In the genomic region with DNA sequence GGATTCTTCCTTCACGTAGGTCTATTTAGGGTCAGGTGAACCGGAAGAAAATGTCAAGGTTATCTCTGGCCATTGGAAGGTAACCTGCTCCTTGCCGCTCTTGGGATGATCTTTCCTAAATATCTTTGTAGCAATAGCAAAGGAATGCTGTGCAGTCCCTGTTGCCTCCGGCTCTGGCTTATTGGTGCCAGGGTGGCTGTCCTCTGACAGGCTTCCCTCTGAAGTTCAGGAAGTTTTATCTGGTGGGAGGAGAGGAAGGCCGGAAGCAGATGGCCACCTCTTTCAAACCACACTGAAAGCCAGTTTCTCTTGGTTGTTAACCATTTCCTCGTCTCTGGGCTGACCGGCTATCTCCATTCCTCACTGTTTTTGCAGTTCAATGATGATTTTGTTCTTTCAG, we compare ENCODE assay signal across 12 mouse cellular contexts. TPM values are rescaled to one million over a fixed set of nuclear protein-coding genes. Genes with fewer than 3 reads are reported as not detected.
DNase-seq lines count a peak whose midpoint lies in the region; ATAC-seq and TF ChIP-seq lines count a peak whose summit lies in the region.
"Had no signal": no experiment of that assay in that cellular context is flagged by ENCODE, and none has a peak within 500 bp of the region (broad histone marks: within the 10 kb centered on the region; RNA-seq: fewer than 3 reads in every experiment).

No protein-coding gene starts in this region.

- peak overlapping the region; percentile 27; the same call in 1 of the 2 replicates for H3K4me2 ChIP-seq in heart, postnatal 0 days (ENCODE audit: low read depth, low read length)
- H3K4me2 ChIP-seq in liver, embryonic 14.5 days (ENCODE audit: low read depth): peak overlapping the region; percentile 41
- H3K4me2 ChIP-seq in stomach, embryonic 16.5 days (ENCODE audit: low read depth, low read length): 0 out of 2 replicates have a peak overlapping the region, but pooled peaks have one; percentile 20
- H3K4me2 ChIP-seq: embryonic facial prominence, embryonic 15.5 days had no signal

- no peak for TF ChIP-seq POLR2A in liver, adult 2 months (IDR thresholded peaks at IDR 0.05; ENCODE audit: extremely low read depth, insufficient read depth, low read length)

- H3K9ac ChIP-seq in liver, adult 2 months (ENCODE audit: low read depth, low read length): no peak overlapping the region
- H3K9ac ChIP-seq in heart, postnatal 0 days (replicated peaks; ENCODE audit: low read depth, low read length): no peak overlapping the region
- no peak overlapping the region for H3K9ac ChIP-seq in liver, embryonic 14.5 days (replicated peaks)
- H3K9ac ChIP-seq in stomach, embryonic 16.5 days (ENCODE audit: low read length): no peak overlapping the region
- H3K9ac ChIP-seq: embryonic facial prominence, embryonic 15.5 days had no signal

- no peaks in the 10 kb centered on the region for H3K36me3 ChIP-seq in liver, adult 2 months (ENCODE audit: control insufficient read depth, insufficient read depth, low read length)
- no peaks in the 10 kb centered on the region for H3K36me3 ChIP-seq in heart, postnatal 0 days (replicated peaks; ENCODE audit: control insufficient read depth, insufficient read depth, low read length)
- no peaks in the 10 kb centered on the region for H3K36me3 ChIP-seq in liver, embryonic 14.5 days (replicated peaks; ENCODE audit: control insufficient read depth, insufficient read depth, low read depth)
- no peaks in the 10 kb centered on the region for H3K36me3 ChIP-seq in stomach, embryonic 16.5 days (ENCODE audit: control insufficient read depth, insufficient read depth, low read length)
- H3K36me3 ChIP-seq in hindbrain, embryonic 10.5 days: no peaks in the 10 kb centered on the region
- H3K36me3 ChIP-seq: embryonic facial prominence, embryonic 15.5 days; G1E had no signal

- H3K9me3 ChIP-seq in heart, postnatal 0 days (replicated peaks; ENCODE audit: control insufficient read depth, low read length): no peaks in the 10 kb centered on the region
- no peaks in the 10 kb centered on the region; the same call in 1 of the 2 replicates for H3K9me3 ChIP-seq in liver, embryonic 14.5 days (ENCODE audit: control insufficient read depth, low read length)
- no peaks in the 10 kb centered on the region for H3K9me3 ChIP-seq in stomach, embryonic 16.5 days (replicated peaks; ENCODE audit: control insufficient read depth, low read length)
- H3K9me3 ChIP-seq in hindbrain, embryonic 10.5 days: 0 out of 2 replicates have a peak, but pooled peaks cover 3% of the 10 kb centered on the region
- H3K9me3 ChIP-seq: embryonic facial prominence, embryonic 15.5 days had no signal

- H3K27me3 ChIP-seq in liver, adult 2 months (ENCODE audit: control insufficient read depth, insufficient read depth, low read length): no peaks in the 10 kb centered on the region
- H3K27me3 ChIP-seq in heart, postnatal 0 days (ENCODE audit: control insufficient read depth, insufficient read depth, low read length): no peaks in the 10 kb centered on the region
- H3K27me3 ChIP-seq in liver, embryonic 14.5 days (ENCODE audit: control insufficient read depth, insufficient read depth, low read length): no peaks in the 10 kb centered on the region
- no peaks in the 10 kb centered on the region for H3K27me3 ChIP-seq in stomach, embryonic 16.5 days (ENCODE audit: control insufficient read depth, insufficient read depth, low read length)
- H3K27me3 ChIP-seq in hindbrain, embryonic 10.5 days (ENCODE audit: insufficient read depth, poor library complexity, severe bottlenecking): no peaks in the 10 kb centered on the region
- H3K27me3 ChIP-seq: embryonic facial prominence, embryonic 15.5 days had no signal

- peak; percentile 66 for ATAC-seq in heart, postnatal 0 days (ENCODE audit: insufficient read depth, low read depth)
- ATAC-seq in liver, embryonic 14.5 days (ENCODE audit: insufficient read depth): no peak
- no peak for ATAC-seq in stomach, embryonic 16.5 days (ENCODE audit: insufficient read depth, low FRiP score)

- H3K4me3 ChIP-seq in liver, adult 2 months (ENCODE audit: insufficient read depth, low read depth, low read length): no peak overlapping the region; the same call in 1 of the 2 replicates
- H3K4me3 ChIP-seq in heart, postnatal 0 days (ENCODE audit: low read depth, low read length): 0 out of 2 replicates have a peak overlapping the region, but pooled peaks have one; percentile 3
- H3K4me3 ChIP-seq in liver, embryonic 14.5 days (ENCODE audit: insufficient read depth in 1 of 2, low read depth in 2 of 2, low read length in 2 of 2): peak overlapping the region in 1 of 2 experiments; percentile 11; a peak in 1 of 4 replicates
- no peak overlapping the region for H3K4me3 ChIP-seq in stomach, embryonic 16.5 days (replicated peaks; ENCODE audit: low read length)
- H3K4me3 ChIP-seq in hindbrain, embryonic 10.5 days: no peak overlapping the region
- H3K4me3 ChIP-seq: embryonic facial prominence, embryonic 15.5 days had no signal

- H3K79me2 ChIP-seq in liver, adult 2 months (ENCODE audit: control insufficient read depth, insufficient read depth, low read length): no peaks in the 10 kb centered on the region

- H3K27ac ChIP-seq in liver, adult 2 months (replicated peaks; ENCODE audit: insufficient read depth, low read depth, low read length): peak overlapping the region; percentile 15; the same call in 1 of the 2 replicates
- peak overlapping the region; percentile 87 for H3K27ac ChIP-seq in heart, postnatal 0 days (ENCODE audit: low read depth)
- H3K27ac ChIP-seq in liver, embryonic 14.5 days: no peak overlapping the region
- H3K27ac ChIP-seq in stomach, embryonic 16.5 days (ENCODE audit: low read length): peak overlapping the region; percentile 7
- H3K27ac ChIP-seq in hindbrain, embryonic 10.5 days: no peak overlapping the region
- H3K27ac ChIP-seq: embryonic facial prominence, embryonic 15.5 days had no signal

- H3K4me1 ChIP-seq in liver, adult 2 months (ENCODE audit: control insufficient read depth, insufficient read depth, low read length): peaks cover 2% of the 10 kb centered on the region; the same call in 1 of the 2 replicates
- peaks cover 14% of the 10 kb centered on the region for H3K4me1 ChIP-seq in heart, postnatal 0 days (ENCODE audit: control insufficient read depth, insufficient read depth)
- peaks cover 0 to 22% of the 10 kb centered on the region in 2 experiments; a peak in 2 of 4 replicates for H3K4me1 ChIP-seq in liver, embryonic 14.5 days (replicated peaks; ENCODE audit: control insufficient read depth in 2 of 2, insufficient read depth in 2 of 2, low read length in 1 of 2)
- peaks cover 7% of the 10 kb centered on the region for H3K4me1 ChIP-seq in stomach, embryonic 16.5 days (ENCODE audit: control insufficient read depth, insufficient read depth, low read length)
- H3K4me1 ChIP-seq in hindbrain, embryonic 10.5 days (replicated peaks): peaks cover 9% of the 10 kb centered on the region; the same call in 1 of the 2 replicates
- H3K4me1 ChIP-seq: embryonic facial prominence, embryonic 15.5 days had no signal

- TF ChIP-seq CTCF in liver, adult 2 months (IDR thresholded peaks at IDR 0.05; ENCODE audit: low read depth, low read length): no peak
- TF ChIP-seq CTCF in heart, postnatal 0 days (IDR thresholded peaks at IDR 0.05; ENCODE audit: low read depth): no peak
- TF ChIP-seq CTCF in liver, embryonic 14.5 days (IDR thresholded peaks at IDR 0.05; ENCODE audit: low read depth): no peak

- WGBS in liver, adult 2 months: 66% methylated on average over 7 of the region's 7 CpGs
- 17% methylated on average over 7 of the region's 7 CpGs for WGBS in heart, postnatal 0 days
- 4% methylated on average over 7 of the region's 7 CpGs for WGBS in liver, embryonic 14.5 days (ENCODE audit: insufficient replicate concordance)
- 26% methylated on average over 7 of the region's 7 CpGs for WGBS in stomach, embryonic 16.5 days
- 76% methylated on average over 7 of the region's 7 CpGs for WGBS in hindbrain, embryonic 10.5 days

- DNase-seq in liver, adult 2 months (ENCODE audit: extremely low read depth, low read depth, low spot score): no peak
- no peak for DNase-seq in liver
- DNase-seq in heart, postnatal 0 days (ENCODE audit: low spot score): no peak
- no peak for DNase-seq in liver, embryonic 14.5 days (ENCODE audit: low read depth in 3 of 3, low spot score in 3 of 3)
- no peak for DNase-seq in gastrocnemius, postnatal 25 days
- DNase-seq in hindbrain, embryonic 10.5 days (ENCODE audit: low spot score): no peak
- DNase-seq: cerebellum, adult 11 months; midbrain, embryonic 14.5 days; thymus, postnatal 25 days had no signal

- no peak for TF ChIP-seq EP300 in heart, postnatal 0 days (IDR thresholded peaks at IDR 0.05; ENCODE audit: low read depth)
- no peak for TF ChIP-seq EP300 in liver, embryonic 14.5 days (IDR thresholded peaks at IDR 0.05; ENCODE audit: low read depth)

RNA-seq across cellular contexts. Expression of gene Dyrk1a, which starts 10.5 kb away (rescaled TPM):
- total RNA-seq in liver, adult 2 months (2014; rRNA removed): 12.2 and 12.6 TPM in 2 replicates
- 10.9 and 13.6 TPM in 2 replicates for polyA plus RNA-seq in liver, adult 2 months (2012; rRNA removed)
- 55.2 and 90.3 TPM in 2 replicates for total RNA-seq in heart, postnatal 0 days (2014; rRNA removed; ENCODE audit: low replicate concordance)
- polyA plus RNA-seq in heart, postnatal 0 days (2015; fragmentation: Nextera tagmentation; extraction: Ambion mirVana): 6.9 and 7.7 TPM in 2 replicates
- 7.5 and 9.2 TPM in 2 replicates for polyA plus RNA-seq in liver, embryonic 14.5 days (2012; rRNA removed)
- 5.0 and 5.6 TPM in 2 replicates for polyA plus RNA-seq in liver, embryonic 14.5 days (2014; fragmentation: Nextera tagmentation; extraction: Ambion mirVana)
- 7.4 TPM in 2 replicates for polyA plus RNA-seq in stomach, embryonic 16.5 days (2015; fragmentation: Nextera tagmentation; extraction: Ambion mirVana)
- 10 to 100 TPM; 71.9 to 72.3 TPM for total RNA-seq in gastrocnemius, postnatal 25 days (2021)
- polyA plus RNA-seq in hindbrain, embryonic 10.5 days (2016; fragmentation: Nextera tagmentation; extraction: Ambion mirVana): 7.8 and 9.5 TPM in 2 replicates

RNA-seq across cellular contexts. Expression of gene Vps26c, which starts 32.7 kb away (rescaled TPM):
- total RNA-seq in liver, adult 2 months (2014; rRNA removed): 33.1 and 33.9 TPM in 2 replicates
- 18.8 and 19.4 TPM in 2 replicates for polyA plus RNA-seq in liver, adult 2 months (2012; rRNA removed)
- 39.7 and 55.8 TPM in 2 replicates for total RNA-seq in heart, postnatal 0 days (2014; rRNA removed; ENCODE audit: low replicate concordance)
- polyA plus RNA-seq in heart, postnatal 0 days (2015; fragmentation: Nextera tagmentation; extraction: Ambion mirVana): 35.6 and 37.2 TPM in 2 replicates
- polyA plus RNA-seq in liver, embryonic 14.5 days (2012; rRNA removed): 12.2 and 13.3 TPM in 2 replicates
- polyA plus RNA-seq in liver, embryonic 14.5 days (2014; fragmentation: Nextera tagmentation; extraction: Ambion mirVana): 18.3 and 18.8 TPM in 2 replicates
- 52.7 and 53.3 TPM in 2 replicates for polyA plus RNA-seq in stomach, embryonic 16.5 days (2015; fragmentation: Nextera tagmentation; extraction: Ambion mirVana)
- 10 to 100 TPM in 1 of 2 experiments, 1 to 10 TPM in 1; 9.4 to 10.3 TPM for total RNA-seq in gastrocnemius, postnatal 25 days (2021)
- polyA plus RNA-seq in hindbrain, embryonic 10.5 days (2016; fragmentation: Nextera tagmentation; extraction: Ambion mirVana): 58.8 and 60.5 TPM in 2 replicates

Comparison
In these comparisons a context has a peak if more than half of its experiments do, and no peak if none do; other contexts are left out.
1. H3K27ac ChIP-seq: peak in liver, adult 2 months (single experiment), heart, postnatal 0 days (single experiment) and stomach, embryonic 16.5 days (single experiment); none in liver, embryonic 14.5 days (single experiment) and hindbrain, embryonic 10.5 days (single experiment).
2. Peak in every context shown above with its lines, with median percentiles within 50 percentile points of each other: H3K4me2 ChIP-seq.